Mouse (Mus musculus): Measurements from ENCODE around the gene Snx15. TPM values are rescaled to one million over a fixed set of nuclear protein-coding genes. Genes with fewer than 3 reads are reported as not detected.
"Not testable (repeated sequence)": the region's sequence is repeated elsewhere in the genome, so short reads cannot be mapped to it uniquely, and the experiment has no call there.

The Snx15 gene
- polyA plus RNA-seq, 1 experiment from 2014 or later: 30.9 TPM

DNA sequence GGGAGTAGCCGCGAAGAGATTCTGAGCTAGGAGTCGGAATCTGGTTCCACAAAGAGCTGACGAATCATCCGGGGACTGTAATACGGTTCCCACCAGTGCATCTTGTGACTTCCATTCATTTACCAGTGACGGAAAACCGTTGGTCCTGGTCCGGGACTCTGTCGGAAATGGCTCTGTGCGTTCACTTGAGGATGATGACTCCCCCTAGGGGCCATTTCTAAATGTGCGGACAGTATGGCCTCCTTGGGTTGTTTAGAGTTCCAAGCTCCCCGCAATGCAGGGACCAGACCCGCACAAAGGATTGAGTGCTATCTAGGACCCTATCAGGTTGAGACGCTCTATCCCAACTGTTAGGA lies 13.3 kb upstream of the Snx15 start, which contains the start of gene Arl2:
Arl2 (minus strand) TSS at position 155 of the 356 bp plus-strand sequence.
- no peaks in the 10 kb centered on the region for H3K9me3 ChIP-seq (ENCODE audit: control insufficient read depth, low read length)
- H3K27ac ChIP-seq (ENCODE audit: low read depth, low read length): peak within 1 kb of the TSS; percentile 97
- H3K27me3 ChIP-seq (ENCODE audit: control insufficient read depth, insufficient read depth, low read length): no peaks in the 10 kb centered on the region
- H3K4me1 ChIP-seq (replicated peaks; ENCODE audit: control insufficient read depth, insufficient read depth, low read length): 0 out of 2 replicates have a peak, but pooled peaks cover 6% of the 10 kb centered on the region
- WGBS: 2% methylated on average over 15 of the region's 15 CpGs
- DNase-seq (ENCODE audit: low spot score): peak; percentile 87
- peak; percentile 72 for ATAC-seq (replicated peaks; ENCODE audit: low FRiP score)
- H3K36me3 ChIP-seq (ENCODE audit: control insufficient read depth, insufficient read depth, low read length): no peaks in the 10 kb centered on the region
- H3K4me3 ChIP-seq (ENCODE audit: low read depth, low read length): peak within 1 kb of the TSS; percentile 68
- peak within 1 kb of the TSS; percentile 79 for H3K4me2 ChIP-seq (ENCODE audit: low read depth, low read length, severe bottlenecking)
- H3K9ac ChIP-seq (ENCODE audit: low read length): peak within 1 kb of the TSS; percentile 83

DNA sequence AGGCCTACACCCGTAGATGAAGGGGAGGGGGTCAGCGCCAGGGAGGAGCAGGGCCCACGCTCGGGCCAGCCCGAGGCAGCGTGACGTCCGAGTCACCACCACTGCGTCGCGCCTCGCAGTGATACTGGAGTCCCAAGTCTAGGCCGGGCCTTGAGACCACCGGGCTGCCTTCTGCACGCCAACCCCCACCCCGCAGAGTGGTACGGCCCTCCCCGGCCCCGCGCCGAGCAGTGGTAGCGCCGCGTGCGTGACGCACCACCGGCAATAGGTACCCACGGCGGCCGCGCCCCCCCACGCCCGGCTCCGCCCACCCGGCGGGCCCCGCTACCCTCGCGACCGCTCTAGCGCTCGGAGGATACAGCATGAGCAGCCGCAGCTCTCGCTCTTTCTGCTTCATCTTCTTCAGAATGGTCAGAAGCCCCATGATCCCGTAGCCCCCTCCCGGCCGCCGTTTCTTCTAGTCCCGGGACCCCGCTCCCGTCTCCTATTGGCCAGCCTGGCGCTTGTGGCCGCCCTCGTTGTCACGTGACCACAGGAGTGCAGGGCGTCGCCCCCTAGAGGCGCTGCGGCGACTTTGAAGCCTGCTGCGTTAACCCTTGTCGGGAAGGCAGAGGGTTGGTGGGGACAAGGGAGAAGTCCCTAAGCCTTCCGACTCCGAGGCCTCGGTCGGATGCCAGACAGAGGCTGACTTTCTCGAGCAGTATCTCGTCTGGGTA lies 12.7 kb upstream of the Snx15 start, which contains the start of gene Batf2:
Batf2 (plus strand) TSS at position 306 of the 716 bp plus-strand sequence.
- Histone ChIP-seq H3K36me3 (ENCODE audit: control insufficient read depth, insufficient read depth, low read length) (no peaks in the 10 kb centered on the region), H3K4me1 (replicated peaks; ENCODE audit: control insufficient read depth, insufficient read depth, low read length) (0 out of 2 replicates have a peak, but pooled peaks cover 6% of the 10 kb centered on the region), H3K9me3 (ENCODE audit: control insufficient read depth, low read length) (no peaks in the 10 kb centered on the region), H3K9ac (ENCODE audit: low read length) (peak within 1 kb of the TSS; percentile 83), H3K4me2 (ENCODE audit: low read depth, low read length, severe bottlenecking) (peak within 1 kb of the TSS; percentile 79), H3K4me3 (ENCODE audit: low read depth, low read length) (peak within 1 kb of the TSS; percentile 68), H3K27ac (ENCODE audit: low read depth, low read length) (peak within 1 kb of the TSS; percentile 97), H3K27me3 (ENCODE audit: control insufficient read depth, insufficient read depth, low read length) (no peaks in the 10 kb centered on the region)
- peak; percentile 97 for DNase-seq (ENCODE audit: low spot score)
- WGBS: under 1% methylated on average over 68 of the region's 68 CpGs
- ATAC-seq (replicated peaks; ENCODE audit: low FRiP score): peak; percentile 93

DNA sequence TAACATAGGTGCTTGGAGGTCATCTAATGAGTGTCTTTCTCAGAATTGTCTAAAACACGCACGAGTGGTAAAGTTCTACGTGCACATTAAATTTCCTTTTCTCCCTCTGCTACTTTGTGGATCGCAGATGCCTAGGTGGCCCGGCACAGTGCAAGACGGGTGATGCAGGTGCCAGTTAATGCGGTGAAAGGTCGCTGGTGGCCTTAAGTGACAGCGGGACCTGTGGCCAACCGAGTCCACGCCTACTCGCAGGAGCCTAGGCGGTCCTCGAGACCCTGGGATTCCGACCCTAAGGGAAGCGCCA lies 12.2 kb upstream of the Snx15 start:
- DNase-seq (ENCODE audit: low spot score): no peak
- WGBS: 8% methylated on average over 16 of the region's 16 CpGs
- peak overlapping the region; percentile 79 for H3K4me2 ChIP-seq (ENCODE audit: low read depth, low read length, severe bottlenecking)

DNA sequence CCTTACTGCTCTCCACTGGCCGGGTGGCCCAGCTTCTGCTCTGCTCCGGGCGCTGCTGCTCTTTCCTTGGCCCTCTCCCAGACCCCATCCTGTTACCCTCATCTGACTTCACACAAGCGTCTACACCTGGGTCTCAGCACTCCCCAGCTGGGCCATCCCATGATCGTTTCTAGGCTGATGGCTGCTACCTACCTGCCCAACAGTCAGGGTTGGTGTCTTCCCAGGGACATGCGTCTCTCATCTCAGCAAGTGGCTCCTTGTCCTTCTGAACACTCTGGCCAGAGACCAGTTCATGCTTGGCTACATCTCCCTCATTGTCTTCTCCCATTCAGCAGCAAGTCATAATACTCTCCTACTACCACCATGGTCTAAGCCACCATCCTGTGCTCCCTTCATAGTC lies 11.6 kb upstream of the Snx15 start:
- no peaks in the 10 kb centered on the region for H3K36me3 ChIP-seq (ENCODE audit: control insufficient read depth, insufficient read depth, low read length)
- H3K27ac ChIP-seq (ENCODE audit: low read depth, low read length): no peak overlapping the region; the same call in 1 of the 2 replicates
- no peak for ATAC-seq (replicated peaks; ENCODE audit: low FRiP score)
- no peaks in the 10 kb centered on the region for H3K9me3 ChIP-seq (ENCODE audit: control insufficient read depth, low read length)
- DNase-seq (ENCODE audit: low spot score): no peak
- peak overlapping the region; percentile 79 for H3K4me2 ChIP-seq (ENCODE audit: low read depth, low read length, severe bottlenecking)
- H3K4me3 ChIP-seq (ENCODE audit: low read depth, low read length): no peak overlapping the region
- 90% methylated on average over 6 of the region's 6 CpGs for WGBS
- H3K9ac ChIP-seq (ENCODE audit: low read length): peak overlapping the region; percentile 83; the same call in 1 of the 2 replicates
- no peaks in the 10 kb centered on the region for H3K27me3 ChIP-seq (ENCODE audit: control insufficient read depth, insufficient read depth, low read length)
- 0 out of 2 replicates have a peak, but pooled peaks cover 6% of the 10 kb centered on the region for H3K4me1 ChIP-seq (replicated peaks; ENCODE audit: control insufficient read depth, insufficient read depth, low read length)

More for the DNA sequence above, 12.2 kb upstream of the Snx15 start:
- Histone ChIP-seq H3K9ac (ENCODE audit: low read length) (peak overlapping the region; percentile 83), H3K27ac (ENCODE audit: low read depth, low read length) (peak overlapping the region; percentile 97), H3K27me3 (ENCODE audit: control insufficient read depth, insufficient read depth, low read length) (no peaks in the 10 kb centered on the region), H3K9me3 (ENCODE audit: control insufficient read depth, low read length) (no peaks in the 10 kb centered on the region), H3K36me3 (ENCODE audit: control insufficient read depth, insufficient read depth, low read length) (no peaks in the 10 kb centered on the region), H3K4me3 (ENCODE audit: low read depth, low read length) (peak overlapping the region; percentile 68), H3K4me1 (replicated peaks; ENCODE audit: control insufficient read depth, insufficient read depth, low read length) (0 out of 2 replicates have a peak, but pooled peaks cover 6% of the 10 kb centered on the region)
- no peak for ATAC-seq (replicated peaks; ENCODE audit: low FRiP score)

DNA sequence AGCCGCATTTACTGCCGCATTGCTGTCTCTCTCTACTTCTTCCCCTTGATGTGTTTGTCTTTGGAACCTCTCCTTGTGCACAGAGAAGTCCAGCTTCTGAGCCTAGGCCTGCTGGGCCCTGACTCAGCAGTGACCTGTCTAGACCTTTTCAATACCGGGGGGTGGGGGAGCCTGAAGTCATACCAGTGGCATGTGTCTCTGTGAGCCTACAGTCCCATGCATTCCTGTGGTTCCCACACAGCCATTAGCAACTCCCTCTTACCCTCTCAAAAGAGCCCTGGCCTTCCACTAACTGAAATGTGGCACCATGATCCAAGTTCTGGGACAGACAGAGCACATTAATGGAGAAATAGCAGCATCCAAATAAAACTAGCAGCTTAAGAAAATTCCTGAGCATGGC lies 8.3 kb upstream of the Snx15 start:
- no peak overlapping the region for H3K27ac ChIP-seq (ENCODE audit: low read depth, low read length)
- DNase-seq (ENCODE audit: low spot score): no peak
- no peak overlapping the region for H3K4me2 ChIP-seq (ENCODE audit: low read depth, low read length, severe bottlenecking)
- no peaks in the 10 kb centered on the region for H3K36me3 ChIP-seq (ENCODE audit: control insufficient read depth, insufficient read depth, low read length)
- H3K4me1 ChIP-seq (replicated peaks; ENCODE audit: control insufficient read depth, insufficient read depth, low read length): 0 out of 2 replicates have a peak, but pooled peaks cover 6% of the 10 kb centered on the region
- H3K4me3 ChIP-seq (ENCODE audit: low read depth, low read length): no peak overlapping the region
- no peak for ATAC-seq (replicated peaks; ENCODE audit: low FRiP score)
- no peak overlapping the region for H3K9ac ChIP-seq (ENCODE audit: low read length)
- WGBS: 87% methylated on average over 3 of the region's 3 CpGs
- H3K9me3 ChIP-seq (ENCODE audit: control insufficient read depth, low read length): no peaks in the 10 kb centered on the region
- no peaks in the 10 kb centered on the region for H3K27me3 ChIP-seq (ENCODE audit: control insufficient read depth, insufficient read depth, low read length)

DNA sequence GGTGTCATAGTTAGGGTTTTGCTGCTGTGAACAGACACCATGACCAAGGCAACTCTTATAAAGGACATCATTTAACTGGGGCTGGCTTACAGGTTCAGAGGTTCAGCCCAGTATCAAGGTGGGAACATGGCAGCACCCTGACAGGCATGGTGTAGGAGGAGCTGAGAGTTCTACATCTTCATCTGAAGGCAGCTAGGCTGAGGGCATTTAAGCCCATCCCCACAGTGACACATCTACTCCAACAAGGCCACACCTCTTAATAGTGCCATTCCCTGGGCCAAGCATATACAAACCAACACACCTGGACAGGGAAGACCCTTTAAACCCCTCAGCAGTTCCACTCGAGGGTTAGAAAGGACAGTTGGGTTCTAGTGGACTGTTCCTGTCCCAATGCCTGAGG lies 5.1 kb upstream of the Snx15 start:
- H3K27ac ChIP-seq (ENCODE audit: low read depth, low read length); H3K9me3 ChIP-seq (ENCODE audit: control insufficient read depth, low read length); H3K4me3 ChIP-seq (ENCODE audit: low read depth, low read length); DNase-seq (ENCODE audit: low spot score); H3K27me3 ChIP-seq (ENCODE audit: control insufficient read depth, insufficient read depth, low read length); H3K4me1 ChIP-seq (replicated peaks; ENCODE audit: control insufficient read depth, insufficient read depth, low read length); H3K36me3 ChIP-seq (ENCODE audit: control insufficient read depth, insufficient read depth, low read length); H3K4me2 ChIP-seq (ENCODE audit: low read depth, low read length, severe bottlenecking); H3K9ac ChIP-seq (ENCODE audit: low read length); ATAC-seq (replicated peaks; ENCODE audit: low FRiP score): not testable (repeated sequence)
- 63% methylated on average over 1 of the region's 1 CpGs for WGBS

DNA sequence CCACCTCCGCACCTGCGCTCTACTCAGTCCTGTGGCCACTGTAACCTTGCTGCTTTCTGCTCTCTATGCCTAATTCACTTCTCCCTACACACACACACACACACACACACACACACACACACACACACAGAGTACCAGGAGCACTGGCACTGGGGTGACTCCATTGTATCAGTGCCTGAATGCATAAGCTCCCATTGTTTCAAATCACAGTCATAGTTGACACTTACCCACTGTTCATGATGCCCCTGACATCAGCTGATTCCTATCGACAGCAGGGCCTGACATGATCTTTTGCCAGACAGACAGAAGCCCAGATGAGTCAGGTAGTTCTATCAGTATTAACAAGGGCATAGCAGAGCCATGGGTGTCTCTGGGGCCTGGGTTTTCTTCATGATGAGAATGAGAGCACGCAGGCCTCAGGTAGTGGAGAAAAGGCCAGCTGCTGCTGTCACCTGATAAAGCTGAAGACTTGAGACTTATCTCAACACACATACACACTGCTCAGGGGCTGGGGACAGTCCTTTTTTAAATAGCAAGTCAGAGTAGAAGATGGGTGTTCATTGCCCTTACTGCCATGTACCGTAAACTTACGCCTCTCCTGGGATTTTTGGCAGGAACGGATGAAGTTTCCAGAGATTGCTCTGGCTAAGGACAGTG lies 4.2 kb upstream of the Snx15 start:
- H3K36me3 ChIP-seq (ENCODE audit: control insufficient read depth, insufficient read depth, low read length): no peaks in the 10 kb centered on the region
- DNase-seq (ENCODE audit: low spot score) (no peak), ATAC-seq (replicated peaks; ENCODE audit: low FRiP score) (no peak)
- H3K27me3 ChIP-seq (ENCODE audit: control insufficient read depth, insufficient read depth, low read length): no peaks in the 10 kb centered on the region
- no peak overlapping the region for H3K27ac ChIP-seq (ENCODE audit: low read depth, low read length)
- no peak overlapping the region for H3K4me3 ChIP-seq (ENCODE audit: low read depth, low read length)
- WGBS: 89% methylated on average over 7 of the region's 7 CpGs
- H3K4me2 ChIP-seq (ENCODE audit: low read depth, low read length, severe bottlenecking): no peak overlapping the region
- no peaks in the 10 kb centered on the region for H3K4me1 ChIP-seq (replicated peaks; ENCODE audit: control insufficient read depth, insufficient read depth, low read length)
- H3K9ac ChIP-seq (ENCODE audit: low read length): no peak overlapping the region
- no peaks in the 10 kb centered on the region for H3K9me3 ChIP-seq (ENCODE audit: control insufficient read depth, low read length)

DNA sequence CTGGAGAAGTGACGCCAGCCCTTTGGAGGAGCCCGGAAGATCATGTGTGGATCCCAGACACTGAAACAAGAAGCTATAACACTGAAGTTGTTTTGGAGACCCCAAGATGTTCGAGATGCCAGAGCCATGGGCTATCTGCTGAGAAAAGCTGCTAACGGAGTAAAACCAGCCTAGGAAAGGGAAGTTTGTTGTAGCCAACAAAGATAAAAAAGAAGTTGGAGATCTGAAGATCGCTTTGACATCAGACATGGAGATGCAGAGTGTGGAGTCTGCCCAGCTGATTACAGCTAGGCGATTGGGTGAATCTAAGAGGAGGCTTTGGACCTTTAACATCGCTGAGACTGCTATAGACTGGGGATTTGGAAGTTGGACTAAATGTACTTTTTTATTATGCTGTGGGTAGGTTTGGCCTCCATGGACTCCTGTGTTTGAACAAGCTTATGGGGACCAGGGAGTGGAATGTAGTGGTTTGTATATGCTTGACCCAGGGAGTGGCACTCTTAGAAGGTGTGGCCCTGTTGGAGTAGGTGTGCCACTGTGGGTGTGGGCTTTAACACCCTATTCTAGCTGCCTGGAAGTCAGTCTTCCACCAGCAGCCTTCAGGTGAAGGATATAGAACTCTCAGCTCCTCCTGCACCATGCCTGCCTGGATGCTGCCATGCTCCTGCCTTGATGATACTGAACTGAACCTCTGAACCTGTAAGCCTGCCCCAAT lies 2.5 kb upstream of the Snx15 start:
- H3K27me3 ChIP-seq (ENCODE audit: control insufficient read depth, insufficient read depth, low read length); H3K9me3 ChIP-seq (ENCODE audit: control insufficient read depth, low read length); H3K4me1 ChIP-seq (replicated peaks; ENCODE audit: control insufficient read depth, insufficient read depth, low read length); H3K4me2 ChIP-seq (ENCODE audit: low read depth, low read length, severe bottlenecking); H3K27ac ChIP-seq (ENCODE audit: low read depth, low read length); H3K4me3 ChIP-seq (ENCODE audit: low read depth, low read length); ATAC-seq (replicated peaks; ENCODE audit: low FRiP score); DNase-seq (ENCODE audit: low spot score); H3K9ac ChIP-seq (ENCODE audit: low read length); H3K36me3 ChIP-seq (ENCODE audit: control insufficient read depth, insufficient read depth, low read length): not testable (repeated sequence)
- 79% methylated on average over 7 of the region's 7 CpGs for WGBS
